Mouse (Mus musculus): ENCODE data around the gene Sox10. TPM values are rescaled to one million over a fixed set of nuclear protein-coding genes. Genes with fewer than 3 reads are reported as not detected.

Sox10 gene
- 0.34 and 1.6 TPM in 2 replicates for polyA plus RNA-seq (2016; fragmentation: Nextera tagmentation; extraction: Ambion mirVana)

- no peak for DNase-seq (ENCODE audit: low spot score)
- Histone ChIP-seq H3K36me3 (no peaks in the 10 kb centered on the region), H3K9me3 (no peaks in the 10 kb centered on the region), H3K4me3 (peak within 1 kb of the TSS; percentile 42), H3K4me1 (peaks cover 46% of the 10 kb centered on the region), H3K27ac (0 out of 2 replicates have a peak within 1 kb of the TSS, but pooled peaks have one; percentile 42), H3K27me3 (ENCODE audit: insufficient read depth, poor library complexity, severe bottlenecking) (peaks cover 80% of the 10 kb centered on the region)
- 38% methylated on average over 5 of the region's 5 CpGs for WGBS
Observed at GRCm38 (mm10) chr15:79165140-79165539, at the start of gene Sox10. TSS of gene Sox10 (minus strand) at chr15:79165240.

DNA sequence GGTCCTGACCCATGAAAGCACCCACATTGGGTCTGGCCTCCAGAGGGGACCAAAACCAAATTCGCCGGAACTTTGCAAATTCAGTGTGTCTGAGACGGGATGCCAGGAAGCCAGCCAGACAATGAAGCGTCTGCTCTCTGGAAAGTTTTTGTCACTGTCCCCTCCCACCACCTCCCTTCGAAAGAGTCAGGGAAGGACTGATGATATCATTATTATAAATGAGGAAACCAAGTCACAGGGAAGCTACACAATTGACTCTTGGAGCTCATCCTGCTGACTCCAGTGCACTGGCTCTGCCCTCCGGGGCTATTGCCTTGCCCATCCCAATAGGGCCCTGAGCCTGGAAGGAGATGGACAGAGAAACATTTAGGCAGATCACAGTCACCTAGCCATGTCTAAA is 48.6 kb upstream of the Sox10 start:
- Histone ChIP-seq H3K27me3 (ENCODE audit: insufficient read depth, poor library complexity, severe bottlenecking) (peaks cover 7% of the 10 kb centered on the region; the same call in 1 of the 2 replicates), H3K9me3 (no peaks in the 10 kb centered on the region), H3K4me1 (peaks cover 39% of the 10 kb centered on the region), H3K36me3 (no peaks in the 10 kb centered on the region), H3K27ac (no peak overlapping the region; the same call in 1 of the 2 replicates), H3K4me3 (no peak overlapping the region)
- WGBS: 60% methylated on average over 6 of the region's 6 CpGs
- DNase-seq (ENCODE audit: low spot score): no peak

- Histone ChIP-seq H3K27me3 (ENCODE audit: insufficient read depth, poor library complexity, severe bottlenecking) (peaks cover 7% of the 10 kb centered on the region; the same call in 1 of the 2 replicates), H3K9me3 (no peaks in the 10 kb centered on the region), H3K27ac (peak overlapping the region; percentile 53), H3K4me3 (no peak overlapping the region), H3K36me3 (no peaks in the 10 kb centered on the region), H3K4me1 (peaks cover 46% of the 10 kb centered on the region)
- WGBS: 81% methylated on average over 26 of the region's 26 CpGs
- DNase-seq (ENCODE audit: low spot score): no peak
Observed at GRCm38 (mm10) chr15:79212750-79213446, 47.9 kb upstream of the Sox10 start.

DNA sequence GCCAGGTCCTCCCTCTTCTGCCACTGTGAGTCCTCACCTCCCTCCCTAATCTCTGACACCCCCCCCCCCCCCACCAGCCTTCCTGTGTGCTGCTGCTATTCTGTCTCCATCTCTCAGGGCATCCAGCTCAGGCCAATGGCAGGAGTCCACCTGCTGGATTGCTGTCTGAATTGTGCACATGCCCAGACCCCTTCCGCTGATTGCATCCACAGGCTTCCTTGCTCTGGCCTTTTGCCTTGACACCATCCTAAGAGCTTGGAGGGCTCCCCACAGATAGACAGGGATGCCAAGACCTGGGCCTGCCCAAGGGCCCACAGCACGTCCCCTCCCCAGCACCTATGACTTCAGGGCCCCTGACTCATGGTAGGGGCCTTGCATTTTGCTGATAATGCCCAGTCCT is 45.3 kb upstream of the Sox10 start:
- Histone ChIP-seq H3K4me1 (peaks cover 49% of the 10 kb centered on the region), H3K9me3 (no peaks in the 10 kb centered on the region), H3K4me3 (no peak overlapping the region; the same call in 1 of the 2 replicates), H3K27ac (peak overlapping the region; percentile 50; the same call in 1 of the 2 replicates), H3K27me3 (ENCODE audit: insufficient read depth, poor library complexity, severe bottlenecking) (peaks cover under 1% of the 10 kb centered on the region; the same call in 1 of the 2 replicates), H3K36me3 (no peaks in the 10 kb centered on the region)
- WGBS: 58% methylated on average over 2 of the region's 2 CpGs
- DNase-seq (ENCODE audit: low spot score): no peak

DNA sequence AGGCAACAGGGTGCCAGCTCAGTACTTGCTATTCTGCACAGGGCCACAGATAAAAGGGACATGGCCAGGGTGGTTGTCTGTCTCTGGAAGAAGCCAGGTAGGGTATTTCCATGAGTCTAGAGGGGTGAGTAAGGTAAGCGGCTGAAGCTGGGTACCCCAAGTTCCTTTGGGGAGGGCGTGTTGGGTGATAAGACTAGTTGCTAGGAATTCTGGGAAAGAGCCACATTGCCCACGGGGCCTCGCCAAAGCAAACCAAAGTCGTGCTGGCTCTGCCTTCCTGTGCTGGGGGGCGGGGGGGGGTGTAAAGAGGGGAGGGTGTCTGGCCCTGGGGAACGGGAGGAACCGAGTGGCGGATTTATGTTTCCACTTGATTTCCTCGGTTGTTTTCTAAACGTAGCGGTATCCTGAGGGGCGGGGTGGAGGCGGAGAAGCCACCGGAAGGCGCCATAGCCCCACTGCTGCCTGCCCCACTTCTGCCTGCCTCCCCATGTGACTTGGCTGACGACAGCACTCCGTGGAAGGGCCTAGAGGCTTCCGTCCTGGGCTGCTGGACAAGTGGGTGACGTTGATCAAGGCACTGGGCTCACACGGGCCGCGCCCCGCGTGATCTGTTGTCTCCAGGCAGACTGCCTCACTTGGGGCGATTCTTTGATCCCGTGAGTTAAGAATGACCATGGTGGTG is 43.9 kb upstream of the Sox10 start:
- Histone ChIP-seq H3K9me3 (no peaks in the 10 kb centered on the region), H3K4me3 (no peak overlapping the region), H3K27me3 (ENCODE audit: insufficient read depth, poor library complexity, severe bottlenecking) (peaks cover 9% of the 10 kb centered on the region; the same call in 1 of the 2 replicates), H3K4me1 (peaks cover 45% of the 10 kb centered on the region), H3K27ac (peak overlapping the region; percentile 52; the same call in 1 of the 2 replicates), H3K36me3 (no peaks in the 10 kb centered on the region)
- no peak for DNase-seq (ENCODE audit: low spot score)
- 79% methylated on average over 27 of the region's 27 CpGs for WGBS

DNA sequence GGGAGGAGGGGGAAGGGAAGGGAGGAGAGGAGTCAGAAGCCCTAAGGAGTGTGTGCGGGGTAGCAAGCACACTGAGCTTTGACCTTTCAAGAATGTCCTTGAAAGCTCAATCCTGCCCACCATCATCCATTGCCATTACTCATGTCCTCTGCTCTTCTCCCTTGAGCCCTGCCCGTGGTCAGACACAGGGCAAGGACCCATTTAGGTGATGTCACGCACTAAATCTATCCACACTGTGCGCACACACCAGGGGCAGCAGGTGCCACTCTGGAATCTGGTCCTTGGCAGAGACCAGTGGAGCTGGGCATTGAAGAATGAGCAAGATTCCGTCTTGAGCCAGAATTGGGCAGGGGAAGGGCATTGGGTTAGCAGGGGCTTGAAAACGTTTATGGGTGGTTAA is 43.2 kb upstream of the Sox10 start:
- H3K27ac ChIP-seq: no peak overlapping the region
- DNase-seq (ENCODE audit: low spot score): no peak
- no peaks in the 10 kb centered on the region for H3K36me3 ChIP-seq
- peaks cover 39% of the 10 kb centered on the region for H3K4me1 ChIP-seq
- 73% methylated on average over 6 of the region's 6 CpGs for WGBS
- H3K27me3 ChIP-seq (ENCODE audit: insufficient read depth, poor library complexity, severe bottlenecking): peaks cover 16% of the 10 kb centered on the region; the same call in 1 of the 2 replicates
- no peaks in the 10 kb centered on the region for H3K9me3 ChIP-seq
- no peak overlapping the region for H3K4me3 ChIP-seq

DNA sequence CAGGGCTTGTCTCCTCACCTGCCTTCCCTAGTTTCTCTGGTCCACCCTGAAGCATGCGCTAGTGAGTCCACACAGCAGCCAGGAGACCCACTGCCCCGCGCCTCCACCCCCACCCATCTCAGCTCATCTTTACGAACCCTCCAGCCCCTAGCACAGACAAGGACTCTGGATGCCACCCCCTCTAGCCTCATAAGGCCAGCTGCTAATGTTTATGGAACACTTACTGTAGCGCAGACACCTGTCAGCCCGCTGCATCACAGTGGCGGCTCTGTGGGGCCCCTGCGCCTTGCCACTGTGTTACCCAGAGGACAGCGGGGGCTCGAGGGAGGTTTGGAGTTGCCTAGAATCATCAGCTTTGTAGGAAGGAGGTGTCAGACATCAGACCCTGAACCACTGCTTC is 37.5 kb upstream of the Sox10 start:
- WGBS: 21% methylated on average over 10 of the region's 10 CpGs
- H3K36me3 ChIP-seq: no peaks in the 10 kb centered on the region

DNA sequence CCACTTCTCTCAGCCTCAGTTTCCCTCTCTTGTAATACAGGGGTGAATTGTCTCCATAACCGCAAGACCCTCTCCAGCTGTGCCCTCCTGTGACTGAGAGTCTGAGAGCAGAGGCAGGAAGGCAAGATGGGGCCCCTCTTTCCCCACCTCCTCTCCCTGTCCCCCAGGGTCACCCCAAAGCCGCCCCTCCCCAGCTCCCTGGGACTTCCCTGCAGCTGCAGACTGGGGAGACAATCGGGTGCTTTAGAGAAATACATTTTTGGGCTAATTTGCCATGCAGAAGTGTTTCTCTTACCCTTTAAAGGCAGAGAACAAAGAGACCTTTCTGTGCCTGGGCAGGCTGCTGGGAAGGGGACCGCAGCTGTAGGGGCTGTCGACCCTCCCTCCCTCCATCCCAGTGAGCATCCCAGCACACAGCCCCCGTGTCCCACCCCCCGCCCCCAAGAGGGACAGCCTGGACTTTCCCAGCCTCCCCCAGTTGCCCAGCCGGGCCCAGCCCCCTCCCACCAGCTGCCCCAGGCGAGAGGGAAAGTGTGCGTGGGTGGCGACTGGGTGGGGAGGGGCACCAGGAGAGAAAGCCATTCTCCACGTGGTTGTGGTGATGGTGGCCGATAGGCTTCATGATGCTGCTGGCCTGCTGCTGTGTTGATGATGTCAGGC is 36.6 kb upstream of the Sox10 start:
- Histone ChIP-seq H3K27ac (peak overlapping the region; percentile 69), H3K4me1 (peaks cover 29% of the 10 kb centered on the region), H3K36me3 (no peaks in the 10 kb centered on the region), H3K4me3 (no peak overlapping the region; the same call in 1 of the 2 replicates), H3K9me3 (no peaks in the 10 kb centered on the region), H3K27me3 (ENCODE audit: insufficient read depth, poor library complexity, severe bottlenecking) (peaks cover 51% of the 10 kb centered on the region)
- no peak for DNase-seq (ENCODE audit: low spot score)
- 29% methylated on average over 13 of the region's 13 CpGs for WGBS

More for the DNA sequence above, 37.5 kb upstream of the Sox10 start:
- Histone ChIP-seq H3K4me1 (peaks cover 30% of the 10 kb centered on the region), H3K9me3 (no peaks in the 10 kb centered on the region), H3K4me3 (peak overlapping the region; percentile 18), H3K27ac (peak overlapping the region; percentile 62), H3K27me3 (ENCODE audit: insufficient read depth, poor library complexity, severe bottlenecking) (peaks cover 51% of the 10 kb centered on the region)
- no peak for DNase-seq (ENCODE audit: low spot score)

DNA sequence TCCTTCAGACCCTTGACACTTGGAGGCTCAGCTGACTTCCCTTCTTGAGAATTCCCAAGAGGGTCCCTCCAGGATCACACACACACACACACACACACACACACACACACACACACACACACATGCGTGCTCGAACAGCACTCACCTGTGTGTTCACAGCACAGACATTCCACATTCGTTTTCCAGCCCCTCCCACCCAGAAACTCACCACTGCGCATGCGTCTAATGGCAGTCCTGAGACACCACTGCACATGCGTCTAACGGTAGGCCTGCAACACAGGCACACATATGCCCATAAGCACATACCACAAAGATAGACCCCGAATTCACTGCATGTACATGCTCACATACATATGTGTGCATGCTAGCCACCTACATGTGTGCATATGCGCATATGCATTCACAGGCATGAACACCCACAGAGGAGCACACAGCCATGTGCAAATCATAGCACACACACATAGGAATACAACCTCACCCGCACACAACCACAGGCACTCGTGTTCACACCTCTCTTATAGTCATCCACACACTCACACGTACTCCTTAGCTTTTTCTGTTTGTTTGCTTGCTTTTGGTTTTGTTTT is 34.4 kb upstream of the Sox10 start:
- 87% methylated on average over 12 of the region's 12 CpGs for WGBS
- Histone ChIP-seq H3K36me3 (no peaks in the 10 kb centered on the region), H3K4me1 (peaks cover 47% of the 10 kb centered on the region)

DNA sequence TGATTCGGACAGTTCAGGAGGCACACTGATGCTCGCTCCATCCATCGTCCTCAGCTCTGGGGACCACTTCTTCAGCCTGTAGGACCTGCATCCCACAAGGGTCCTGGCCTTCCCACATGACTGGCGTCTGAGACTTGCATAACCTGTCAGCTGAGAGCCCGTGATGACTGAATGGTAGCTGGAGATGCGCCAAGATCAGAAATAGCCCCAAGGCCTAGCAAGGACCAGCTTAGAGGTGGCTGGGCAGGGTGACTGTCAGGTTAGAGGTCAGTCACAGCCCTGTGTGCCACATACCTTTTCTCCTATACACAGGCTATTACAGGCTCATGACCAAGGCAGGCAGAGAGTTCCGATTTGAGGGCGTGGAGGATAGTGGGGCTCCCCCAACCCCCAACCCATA is 30.5 kb upstream of the Sox10 start:
- Histone ChIP-seq H3K4me3 (no peak overlapping the region), H3K27ac (no peak overlapping the region), H3K9me3 (no peaks in the 10 kb centered on the region), H3K4me1 (peaks cover 42% of the 10 kb centered on the region), H3K27me3 (ENCODE audit: insufficient read depth, poor library complexity, severe bottlenecking) (peaks cover 16% of the 10 kb centered on the region; the same call in 1 of the 2 replicates), H3K36me3 (no peaks in the 10 kb centered on the region)
- 69% methylated on average over 8 of the region's 8 CpGs for WGBS
- no peak for DNase-seq (ENCODE audit: low spot score)

More for the DNA sequence above, 34.4 kb upstream of the Sox10 start:
- no peak for DNase-seq (ENCODE audit: low spot score)
- Histone ChIP-seq H3K9me3 (no peaks in the 10 kb centered on the region), H3K27ac (no peak overlapping the region), H3K4me3 (no peak overlapping the region), H3K27me3 (ENCODE audit: insufficient read depth, poor library complexity, severe bottlenecking) (peaks cover 53% of the 10 kb centered on the region)

GRCm38 (mm10) chr15:79194946-79195345 is 29.9 kb upstream of the Sox10 start:
- no peaks in the 10 kb centered on the region for H3K9me3 ChIP-seq
- no peak overlapping the region for H3K4me3 ChIP-seq
- H3K36me3 ChIP-seq: no peaks in the 10 kb centered on the region
- no peak overlapping the region for H3K27ac ChIP-seq
- DNase-seq (ENCODE audit: low spot score): no peak
- peaks cover 44% of the 10 kb centered on the region for H3K4me1 ChIP-seq
- 81% methylated on average over 2 of the region's 2 CpGs for WGBS
- H3K27me3 ChIP-seq (ENCODE audit: insufficient read depth, poor library complexity, severe bottlenecking): peaks cover 15% of the 10 kb centered on the region; the same call in 1 of the 2 replicates

GRCm38 (mm10) chr15:79194048-79194447 is 29.0 kb upstream of the Sox10 start:
- Histone ChIP-seq H3K9me3 (no peaks in the 10 kb centered on the region), H3K36me3 (no peaks in the 10 kb centered on the region), H3K27ac (peak overlapping the region; percentile 68; the same call in 1 of the 2 replicates), H3K4me1 (peaks cover 44% of the 10 kb centered on the region), H3K27me3 (ENCODE audit: insufficient read depth, poor library complexity, severe bottlenecking) (0 out of 2 replicates have a peak, but pooled peaks cover 10% of the 10 kb centered on the region), H3K4me3 (no peak overlapping the region)
- WGBS: 64% methylated on average over 9 of the region's 9 CpGs
- no peak for DNase-seq (ENCODE audit: low spot score)

Measured in heart, embryonic 10.5 days (tissue).